Mouse (Mus musculus) embryo, embryonic 11.5 days (tissue): ENCODE measurements around the gene Sod2.
"Not testable (repeated sequence)": the region's sequence is repeated elsewhere in the genome, so short reads cannot be mapped to it uniquely, and the experiment has no call there.

ENCODE experiments used
- DNase-seq: peaks from one replicate; pipeline ENCODE4 v3.0.0-alpha.2; 2012; ENCODE audit warnings: low read depth, low spot score

Sod2 gene

GRCm38 (mm10) chr17:13009887-13010286 lies 3.2 kb downstream of the Sod2 start:
- DNase-seq = no peak

- no peak for DNase-seq
Measured at GRCm38 (mm10) chr17:13013316-13013715, 6.7 kb downstream of the Sod2 start.

GRCm38 (mm10) chr17:13036627-13037192 lies 30.1 kb downstream of the Sod2 start:
- DNase-seq = not testable (repeated sequence)

GRCm38 (mm10) chr17:13043846-13044673 lies 37.4 kb downstream of the Sod2 start:
- peak; percentile 40 for DNase-seq

- DNase-seq = not testable (repeated sequence)
Measured at GRCm38 (mm10) chr17:13052124-13052813, 45.6 kb downstream of the Sod2 start, which contains the start of gene Gpr31b. Gpr31b (minus strand) TSS chr17:13052296.

- not testable (repeated sequence) for DNase-seq
Measured at GRCm38 (mm10) chr17:13060804-13061203, 54.2 kb downstream of the Sod2 start, which contains the start of gene Tcp10b. Tcp10b (plus strand) TSS chr17:13061104.

GRCm38 (mm10) chr17:13062882-13063281 lies 56.2 kb downstream of the Sod2 start:
- not testable (repeated sequence) for DNase-seq

GRCm38 (mm10) chr17:13067864-13068385 lies 61.3 kb downstream of the Sod2 start:
- DNase-seq = not testable (repeated sequence)

- not testable (repeated sequence) for DNase-seq
Measured at GRCm38 (mm10) chr17:13069227-13069626, 62.6 kb downstream of the Sod2 start.
